13 mouse cellular contexts compared by ENCODE assay signal in genomic region chr14:59504831-59505230, GRCm38 (mm10).
"Had no signal": no experiment of that assay in that cellular context is flagged by ENCODE, and none has a peak within 500 bp of the region (broad histone marks: within the 10 kb centered on the region; RNA-seq: fewer than 3 reads in every experiment).

No protein-coding gene starts in this region.

- H3K9ac ChIP-seq: limb, embryonic 15.5 days; liver, embryonic 13.5 days; neural tube, embryonic 15.5 days had no signal

- H3K4me1 ChIP-seq: limb, embryonic 15.5 days; liver, embryonic 13.5 days; midbrain, embryonic 10.5 days; neural tube, embryonic 15.5 days had no signal

- H3K4me3 ChIP-seq: limb, embryonic 15.5 days; liver, embryonic 13.5 days; midbrain, embryonic 10.5 days; myocyte; neural tube, embryonic 15.5 days had no signal

- ATAC-seq: intestine, postnatal 0 days had no signal

- H3K27me3 ChIP-seq: limb, embryonic 15.5 days; liver, embryonic 13.5 days; neural tube, embryonic 15.5 days had no signal

- H3K27ac ChIP-seq: limb, embryonic 15.5 days; liver, embryonic 13.5 days; midbrain, embryonic 10.5 days; neural tube, embryonic 15.5 days had no signal

- H3K36me3 ChIP-seq: limb, embryonic 15.5 days; neural tube, embryonic 15.5 days had no signal

- H3K9me3 ChIP-seq: limb, embryonic 15.5 days; liver, embryonic 13.5 days; midbrain, embryonic 10.5 days; neural tube, embryonic 15.5 days had no signal

- DNase-seq: kidney, adult 8-10 months; kidney, postnatal 25 days; layer of hippocampus, postnatal 36 days; liver, embryonic 13.5 days; lung, adult 18-20 months; midbrain, embryonic 14.5 days; thymus, adult 2 months; thymus, postnatal 36 days had no signal

- H3K4me2 ChIP-seq: limb, embryonic 15.5 days; liver, embryonic 13.5 days; neural tube, embryonic 15.5 days had no signal
